Mouse (Mus musculus) cerebellum, adult 9-10 months (tissue): ENCODE data around the gene Cep112.

Experiments used
- DNase-seq: peaks from one replicate; pipeline ENCODE4 v3.0.0; 2022

The Cep112 gene

DNA sequence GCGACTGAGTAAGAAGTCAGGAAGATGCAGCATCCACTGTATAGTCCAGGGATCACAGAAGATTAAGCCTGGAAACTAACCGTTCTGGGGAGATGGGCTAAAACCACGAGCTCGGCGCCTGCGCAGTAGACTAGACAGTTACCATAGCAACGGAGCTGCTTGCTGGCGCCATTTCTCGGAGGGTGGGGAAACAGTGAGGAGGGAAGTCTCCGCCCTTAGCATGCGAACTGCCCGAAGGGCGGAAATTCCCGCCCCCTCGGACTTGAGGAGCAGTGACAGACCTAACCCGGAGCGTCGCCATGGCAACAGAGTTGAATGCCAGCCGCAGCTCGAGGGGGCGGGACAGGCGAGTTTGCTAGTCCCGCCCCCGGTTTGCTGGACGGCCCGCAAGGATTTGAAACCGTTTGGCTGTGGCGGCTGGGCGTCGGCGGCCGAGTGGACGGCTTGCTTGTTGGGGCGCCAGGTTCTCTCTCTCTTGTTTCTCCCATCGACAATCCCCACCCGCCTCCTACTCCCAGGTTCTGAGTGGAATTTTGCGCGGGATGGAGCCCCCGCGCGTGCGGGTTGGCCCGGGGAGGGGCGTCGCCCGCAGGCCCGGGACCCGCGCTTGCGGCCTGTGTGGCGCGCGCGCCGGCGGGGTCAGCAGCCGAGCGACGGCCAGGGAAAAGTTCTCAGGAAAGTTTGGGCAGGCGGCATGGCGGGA is at the start of gene Cep112:
Cep112 (plus strand) TSS at position 304 of the 703 bp plus-strand sequence.
- peak; percentile 95 for DNase-seq

DNA sequence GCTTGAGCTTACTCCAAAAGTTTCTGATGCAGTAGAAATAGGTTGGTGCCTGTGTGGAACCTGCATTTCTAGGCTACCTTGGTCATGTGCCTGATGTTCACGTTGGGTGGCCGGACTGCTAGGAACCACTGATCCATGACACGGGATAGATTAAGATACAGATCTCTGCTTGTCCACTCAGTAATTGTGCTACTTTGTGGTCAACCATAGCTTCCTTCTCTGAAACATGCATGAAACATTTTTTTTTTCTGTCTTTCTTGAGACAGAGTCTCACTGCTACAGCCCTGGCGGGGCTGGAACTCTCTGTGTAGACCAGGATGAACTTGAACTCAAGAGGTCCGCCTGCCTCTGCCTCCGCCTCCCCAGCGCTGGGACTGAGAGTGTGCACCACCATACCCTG is 48.2 kb upstream of the Cep112 start:
- no peak for DNase-seq

DNA sequence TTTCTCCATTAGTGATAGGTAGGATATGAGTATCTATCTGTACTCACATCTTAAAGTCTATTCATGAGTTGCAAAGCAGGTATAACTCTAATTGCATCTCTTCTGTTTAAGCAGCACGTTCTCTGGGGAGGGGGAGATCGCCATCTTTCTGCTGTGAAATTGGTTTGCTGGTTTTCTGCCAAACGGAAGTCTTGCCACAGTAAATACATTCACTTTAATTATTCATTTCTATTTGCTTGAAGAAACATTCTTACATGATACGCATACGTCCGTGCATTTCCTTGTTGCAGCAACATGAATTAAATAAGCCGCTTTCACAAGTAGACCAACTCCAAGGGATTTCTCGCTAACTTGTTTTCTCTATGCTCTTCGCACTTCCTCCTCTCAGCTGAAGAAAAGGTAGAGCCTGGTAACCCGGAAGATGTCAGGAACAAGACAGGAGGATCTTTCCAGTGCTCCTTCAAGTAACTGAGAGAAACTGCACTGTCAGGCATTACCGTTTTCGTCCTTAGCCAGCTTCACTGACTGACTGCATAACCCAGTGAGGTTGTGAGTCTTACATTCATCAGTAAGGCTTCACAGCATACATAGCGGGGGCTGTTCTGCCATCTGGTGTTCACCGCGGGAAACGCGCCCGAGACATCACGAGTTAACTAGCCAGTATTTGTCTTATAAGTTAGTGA is 47.2 kb upstream of the Cep112 start:
- DNase-seq = peak; percentile 75

DNA sequence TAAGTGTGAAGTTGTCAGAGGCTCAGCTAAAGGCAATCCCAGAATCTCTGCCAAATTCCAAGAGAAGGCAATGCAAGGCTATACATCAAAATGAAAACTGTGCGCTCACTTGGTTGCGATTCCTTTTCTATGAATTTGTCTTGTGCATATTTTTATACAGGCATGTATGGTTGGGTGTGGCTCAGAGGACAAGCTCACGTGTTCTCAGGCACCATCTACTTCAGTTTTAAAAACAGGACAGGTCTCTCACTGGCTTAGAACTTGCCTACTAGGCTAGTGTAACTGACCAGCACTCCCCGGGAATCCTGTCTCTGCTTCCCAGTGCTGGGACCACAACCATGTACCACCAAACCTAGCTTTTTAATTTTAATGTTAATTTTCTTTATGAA is 46.6 kb upstream of the Cep112 start:
- DNase-seq = no peak

DNA sequence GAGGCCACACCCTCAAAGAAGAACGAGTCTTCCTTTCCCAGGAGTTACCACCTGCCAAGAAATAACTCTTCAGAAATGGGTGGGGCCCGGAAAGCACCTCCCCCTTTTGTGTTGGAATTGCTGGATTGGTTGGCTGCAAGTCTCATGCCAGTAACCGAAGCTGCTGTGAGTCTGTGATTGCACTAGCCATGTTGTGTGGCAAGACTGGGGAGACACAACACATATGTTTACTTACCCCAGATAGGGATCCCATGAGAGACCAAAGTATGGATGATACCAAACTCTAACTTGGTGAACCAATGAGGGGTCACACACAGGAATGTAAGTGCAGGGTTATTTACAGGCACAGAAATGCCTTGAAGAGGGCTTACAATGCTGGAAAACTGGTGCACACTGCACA is 42.3 kb upstream of the Cep112 start:
- no peak for DNase-seq

DNA sequence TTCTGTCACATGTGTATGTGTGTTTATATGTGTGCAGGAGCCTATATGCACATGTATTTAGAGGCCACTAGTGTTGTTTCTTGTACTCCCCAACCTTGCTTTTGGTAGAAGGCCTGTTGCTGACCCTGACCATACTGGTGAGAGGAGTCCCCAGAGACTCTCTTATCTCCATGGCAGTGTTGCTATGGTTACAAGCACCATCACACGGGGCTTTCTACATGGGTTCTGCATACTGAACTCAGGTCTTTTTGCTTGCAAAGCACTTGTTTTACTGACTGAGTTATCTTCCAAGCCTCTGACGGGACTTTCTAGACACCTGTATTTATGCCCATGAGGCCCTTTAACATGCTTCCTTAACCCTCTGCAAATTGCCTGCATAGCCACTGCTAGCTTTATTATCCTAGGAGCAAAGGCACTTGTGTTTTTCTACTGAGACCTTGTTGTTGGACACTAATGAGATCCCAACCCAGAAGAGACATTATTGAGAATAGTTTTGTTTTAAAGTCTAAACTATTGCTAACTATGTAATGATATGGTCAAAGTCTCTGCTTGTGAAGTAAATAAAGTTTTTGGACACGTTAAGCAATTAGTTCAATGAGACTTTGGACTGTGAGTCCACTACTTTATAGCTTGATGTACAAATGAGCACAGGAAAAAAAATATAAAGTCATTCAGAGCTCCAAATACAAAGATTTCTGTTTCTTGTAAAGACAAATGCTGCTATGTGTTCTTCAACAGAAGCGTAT is 39.9 kb upstream of the Cep112 start:
- DNase-seq = no peak

DNA sequence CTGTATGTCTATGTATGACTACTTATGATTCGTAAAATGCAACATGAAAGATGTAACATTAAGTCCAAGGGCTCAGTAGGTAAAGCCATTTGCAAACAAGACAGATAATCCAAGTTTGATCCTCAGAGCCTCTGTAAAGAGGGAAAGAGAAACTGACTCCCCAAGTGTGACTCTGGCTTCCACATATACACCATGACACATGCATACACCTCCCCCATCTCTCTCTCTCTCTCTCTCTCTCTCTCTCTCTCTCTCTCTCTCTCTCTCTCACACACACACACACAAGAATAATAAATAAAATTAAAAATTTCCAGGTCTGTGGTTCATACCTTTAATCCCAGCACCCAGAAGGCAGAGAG is 39.3 kb upstream of the Cep112 start:
- no peak for DNase-seq

DNA sequence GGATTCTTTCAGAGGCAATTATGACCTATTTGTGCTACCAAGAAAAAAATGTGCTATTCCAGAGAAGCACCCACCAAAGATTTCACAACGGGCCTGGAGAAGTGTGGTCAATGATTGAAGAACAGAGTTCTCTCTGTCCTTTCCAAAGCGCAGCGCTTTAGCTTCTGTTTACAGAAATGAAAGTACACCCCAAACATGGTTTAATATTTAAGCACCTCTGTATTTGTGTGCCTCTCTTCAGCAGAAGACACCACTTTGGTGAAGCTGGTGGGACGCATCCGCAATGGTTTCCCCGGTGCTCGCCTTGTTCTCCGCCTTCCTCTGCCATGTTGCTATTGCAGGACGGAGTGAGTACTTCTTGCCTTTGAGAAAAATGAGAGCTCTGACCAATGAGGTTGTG is 29.9 kb upstream of the Cep112 start:
- DNase-seq = no peak

DNA sequence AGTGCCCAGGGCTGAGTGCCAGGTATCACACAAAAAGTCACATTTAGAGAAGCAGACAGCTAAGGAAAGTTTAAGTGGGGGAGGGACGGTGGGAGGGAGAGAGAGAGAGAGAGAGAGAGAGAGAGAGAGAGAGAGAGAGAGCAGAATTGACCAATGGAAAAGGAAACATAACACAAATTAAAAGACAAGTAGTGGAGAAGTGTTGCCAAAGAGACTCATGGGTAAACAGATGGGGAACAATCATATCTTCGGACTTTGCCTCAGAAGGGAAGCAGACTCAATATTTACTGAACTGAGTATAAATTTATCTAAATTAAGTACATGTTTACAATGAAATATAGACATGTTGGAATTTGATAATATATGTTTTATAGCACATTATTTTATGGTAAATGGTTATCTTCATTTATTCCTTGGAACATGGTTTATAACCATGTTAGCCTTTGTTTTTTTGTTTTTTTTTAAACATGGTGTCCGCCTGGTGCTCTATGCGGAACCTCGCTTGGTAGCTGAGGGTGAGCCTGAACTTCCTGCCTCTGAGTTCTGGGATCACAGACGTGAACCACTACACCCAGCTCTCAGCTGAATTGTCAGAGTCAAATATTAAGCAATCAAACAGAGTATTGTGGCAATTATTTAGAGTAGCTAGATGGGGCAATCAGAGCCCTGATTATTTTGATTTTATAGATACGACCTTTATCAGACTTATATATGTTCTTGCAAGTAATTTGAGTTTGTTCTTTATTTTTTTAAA is 28.7 kb upstream of the Cep112 start:
- no peak for DNase-seq

DNA sequence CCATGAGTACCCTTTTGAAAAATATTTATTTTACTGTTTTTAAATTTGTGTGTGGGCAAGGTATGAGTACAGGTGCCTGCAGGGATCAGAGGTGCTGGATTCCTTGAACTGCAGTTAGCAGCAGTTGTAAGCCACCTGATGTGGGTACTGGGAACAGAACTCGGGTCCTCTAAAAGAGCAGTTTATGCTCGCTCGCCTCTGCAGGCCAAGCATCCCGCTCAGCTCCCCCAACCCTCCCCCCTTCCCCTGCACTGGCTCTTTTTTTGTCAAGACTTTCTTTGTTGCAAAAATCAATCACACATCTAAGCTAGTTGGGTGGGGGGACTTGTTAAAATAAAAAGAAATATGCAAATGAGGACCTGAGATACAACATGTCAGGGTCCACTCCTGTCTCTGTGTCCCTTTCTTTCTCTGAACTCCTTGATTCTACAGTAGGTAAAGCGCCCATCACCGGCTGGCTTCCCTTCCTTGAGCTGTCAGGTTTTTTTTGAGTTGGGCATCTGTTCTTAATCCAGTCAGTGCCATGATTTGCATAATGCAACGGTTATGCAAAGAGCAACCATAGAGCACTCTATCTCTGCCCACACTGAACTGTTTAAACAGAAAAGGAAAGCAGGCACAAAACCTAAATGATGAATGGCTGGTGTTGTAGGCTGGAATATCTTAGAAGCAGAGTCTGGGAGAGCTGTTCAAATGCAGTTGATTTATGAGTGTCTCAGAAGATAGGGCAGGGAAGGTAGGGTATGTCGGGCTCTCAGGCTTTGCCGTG is 14.9 kb upstream of the Cep112 start:
- DNase-seq = no peak

DNA sequence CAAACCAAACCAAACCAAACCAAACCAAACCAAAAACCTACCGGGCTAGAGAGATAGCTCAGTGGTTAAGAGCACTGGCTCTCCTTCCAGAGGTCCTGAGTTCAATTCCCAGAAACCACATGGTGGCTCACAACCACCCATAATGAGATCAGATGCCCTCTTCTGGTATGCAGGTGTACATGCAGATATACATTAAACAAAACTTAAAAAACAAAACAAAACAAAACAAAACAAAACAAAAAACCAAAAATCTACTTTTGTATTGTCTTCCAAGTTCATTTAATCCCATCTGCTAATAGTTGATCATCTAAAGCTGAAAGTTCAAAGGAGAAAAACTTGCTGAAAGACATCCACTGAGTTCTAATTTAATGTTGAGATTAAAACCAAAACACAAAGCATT is 8.6 kb upstream of the Cep112 start:
- DNase-seq = no peak

DNA sequence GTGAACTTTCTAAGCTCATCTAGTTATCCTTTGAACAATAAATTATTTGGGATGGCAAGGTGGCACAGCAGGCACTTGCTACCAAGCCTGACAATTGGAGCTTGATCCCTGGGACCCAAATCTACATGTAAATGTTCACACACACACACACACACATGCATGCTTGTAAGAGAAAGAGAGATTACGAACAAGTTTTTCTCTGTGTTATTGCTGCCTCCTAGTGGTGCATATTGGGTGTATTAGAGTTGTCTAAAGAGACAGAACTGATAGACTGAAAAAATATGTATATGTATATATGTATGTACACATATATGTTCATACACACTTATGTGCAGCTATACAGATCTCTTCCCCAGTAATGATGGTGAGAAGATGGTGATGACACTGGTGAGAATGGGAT is 6.5 kb upstream of the Cep112 start:
- DNase-seq = no peak

DNA sequence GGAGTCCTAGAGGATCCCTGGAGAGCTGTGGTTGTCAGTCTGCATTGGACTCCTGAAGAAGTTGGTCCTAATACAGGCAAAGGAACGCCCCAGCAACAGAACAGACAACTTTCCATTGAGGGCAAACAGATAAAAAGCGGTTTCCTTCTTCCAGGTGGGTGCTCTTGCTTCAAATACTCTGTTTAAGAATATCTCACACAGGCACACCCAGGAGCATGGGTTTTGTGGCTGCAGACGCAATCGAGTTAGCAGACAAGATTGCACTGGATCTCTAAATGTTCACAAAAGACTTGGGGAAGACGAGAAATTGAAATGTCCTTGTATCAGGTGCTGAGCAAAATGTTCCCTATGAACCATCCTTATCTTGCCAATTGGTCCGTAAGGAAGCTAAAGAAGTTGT is 5.8 kb upstream of the Cep112 start:
- no peak for DNase-seq

DNA sequence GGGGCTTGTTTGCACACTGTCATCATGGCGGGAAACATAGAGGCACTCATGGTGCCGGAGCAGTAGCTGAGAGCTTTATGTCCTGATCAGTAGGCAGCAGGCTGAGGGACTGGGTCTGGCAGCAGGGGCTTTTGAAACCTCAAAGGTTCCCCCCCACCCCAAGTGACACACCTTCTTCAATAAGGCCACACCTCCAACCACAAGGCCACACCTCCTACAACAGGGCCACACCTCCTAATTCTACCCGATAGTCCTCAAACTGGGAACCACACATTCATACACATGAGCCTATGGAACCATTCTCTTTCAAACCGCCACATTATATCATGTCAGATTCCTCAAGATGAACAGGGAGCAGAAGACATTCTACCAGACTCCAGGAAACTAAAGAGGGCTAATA is 4.2 kb upstream of the Cep112 start:
- DNase-seq = no peak

DNA sequence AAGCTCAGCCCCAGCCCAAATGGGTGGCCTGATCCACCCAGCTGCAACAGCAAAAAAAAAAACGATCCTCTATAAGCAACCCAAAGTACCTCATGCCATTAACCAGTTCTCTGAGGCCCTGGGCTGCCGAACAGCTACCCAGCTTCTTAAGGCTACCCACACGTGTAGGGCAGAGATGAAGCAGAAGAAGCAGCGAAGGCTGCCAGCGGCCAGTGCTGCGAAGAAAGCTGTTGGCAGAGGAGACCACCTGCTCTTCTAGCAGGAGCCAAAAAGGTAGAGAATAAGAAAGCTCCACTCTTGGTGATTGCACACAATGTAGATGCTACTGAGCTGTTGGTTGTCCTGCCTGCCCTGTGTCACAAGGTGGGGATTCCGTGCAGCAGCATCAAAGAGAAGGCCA is 1.8 kb upstream of the Cep112 start:
- DNase-seq = no peak

DNA sequence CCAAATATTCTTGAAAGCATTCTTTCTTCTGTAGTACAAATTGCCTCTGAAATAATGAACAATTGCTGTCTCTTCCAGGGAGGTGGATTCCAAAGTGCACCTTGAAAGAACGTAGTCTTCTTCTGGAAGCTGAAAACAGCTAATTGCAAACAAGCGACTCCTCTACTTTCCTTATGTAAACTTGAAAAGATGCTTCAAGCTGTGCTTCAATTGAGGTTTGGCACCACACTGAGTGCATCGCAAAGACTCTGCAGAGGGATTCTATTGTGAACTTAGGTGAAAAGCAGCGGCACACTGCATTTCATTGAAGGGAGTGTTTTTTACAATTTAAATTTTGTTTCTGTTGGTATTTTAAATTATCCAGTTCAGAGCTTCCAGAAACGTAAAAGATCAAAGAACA is 881 bp upstream of the Cep112 start:
- no peak for DNase-seq

DNA sequence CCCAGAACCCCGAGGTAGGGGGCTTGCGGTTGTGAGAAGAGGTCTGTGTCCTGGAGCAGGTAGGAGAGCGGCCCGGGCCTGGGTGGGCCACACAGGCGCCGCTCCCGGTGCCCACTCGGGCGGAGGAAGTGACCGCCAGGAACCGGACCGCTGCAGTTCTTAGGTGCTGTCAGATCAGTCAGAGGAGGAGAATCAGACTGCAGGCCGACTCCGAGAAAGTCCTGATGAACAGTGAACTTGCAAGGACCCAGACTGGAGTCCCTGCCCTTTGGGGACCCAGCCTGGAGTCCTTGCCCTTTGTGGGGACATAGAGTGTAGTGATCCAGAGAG is 565 bp downstream of the Cep112 start:
- no peak for DNase-seq

DNA sequence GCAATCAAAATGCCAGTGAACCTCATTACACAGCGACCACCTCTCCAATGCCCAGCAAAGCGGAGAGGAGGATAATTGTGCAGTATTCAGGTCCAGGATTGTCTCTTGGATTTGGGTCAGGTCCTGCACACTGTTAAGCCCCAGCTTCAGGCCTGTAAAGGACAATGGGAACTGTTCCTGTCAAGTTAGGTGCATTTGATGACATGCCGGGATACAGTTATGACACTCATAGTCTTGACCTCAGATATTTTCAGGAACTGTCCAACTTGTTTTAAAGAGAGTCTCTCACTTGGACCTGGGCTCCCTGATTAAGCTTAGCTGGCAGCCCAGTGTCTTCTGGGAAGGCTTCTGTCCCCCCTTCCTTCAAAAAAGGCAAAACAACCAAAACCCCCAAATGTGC is 1.1 kb downstream of the Cep112 start:
- DNase-seq = no peak

DNA sequence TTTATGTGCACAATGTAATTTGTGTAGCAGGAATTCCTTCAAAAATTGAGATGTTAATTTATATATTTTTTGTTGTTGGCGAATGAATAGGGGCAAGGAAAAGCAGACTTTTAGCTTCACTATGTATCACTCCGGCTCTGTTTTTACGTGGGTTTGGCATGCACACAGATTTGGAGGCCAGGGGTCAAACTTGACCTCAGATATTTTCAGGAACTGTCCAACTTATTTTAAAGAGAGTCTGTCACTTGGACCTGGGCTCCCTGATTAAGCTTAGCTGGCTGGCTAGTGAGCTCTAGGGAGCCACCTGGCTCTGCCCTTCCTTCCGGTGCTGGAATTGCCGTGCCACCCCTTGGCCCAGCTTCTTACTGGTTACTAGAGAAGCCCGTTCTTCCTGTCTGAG is 2.2 kb downstream of the Cep112 start:
- no peak for DNase-seq

DNA sequence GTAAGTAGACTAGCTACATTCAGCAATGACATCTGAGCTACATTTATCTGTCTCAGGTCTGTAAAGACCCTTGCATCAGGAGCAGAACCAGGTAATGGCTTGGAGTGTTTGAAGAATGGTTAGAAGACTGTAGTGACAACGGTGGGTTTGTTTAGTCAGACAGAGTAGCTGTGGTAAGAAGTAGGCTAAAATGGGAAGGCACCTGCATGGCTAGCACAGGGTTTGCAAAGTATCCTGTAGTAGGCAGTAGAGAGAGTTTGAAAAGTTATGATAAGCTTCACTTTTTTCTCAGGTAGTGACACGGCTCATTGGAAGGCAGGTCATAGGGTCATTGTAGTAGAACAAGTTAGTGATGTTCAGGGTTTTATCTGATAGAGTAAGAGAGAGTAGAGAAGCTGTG is 4.1 kb downstream of the Cep112 start:
- no peak for DNase-seq

DNA sequence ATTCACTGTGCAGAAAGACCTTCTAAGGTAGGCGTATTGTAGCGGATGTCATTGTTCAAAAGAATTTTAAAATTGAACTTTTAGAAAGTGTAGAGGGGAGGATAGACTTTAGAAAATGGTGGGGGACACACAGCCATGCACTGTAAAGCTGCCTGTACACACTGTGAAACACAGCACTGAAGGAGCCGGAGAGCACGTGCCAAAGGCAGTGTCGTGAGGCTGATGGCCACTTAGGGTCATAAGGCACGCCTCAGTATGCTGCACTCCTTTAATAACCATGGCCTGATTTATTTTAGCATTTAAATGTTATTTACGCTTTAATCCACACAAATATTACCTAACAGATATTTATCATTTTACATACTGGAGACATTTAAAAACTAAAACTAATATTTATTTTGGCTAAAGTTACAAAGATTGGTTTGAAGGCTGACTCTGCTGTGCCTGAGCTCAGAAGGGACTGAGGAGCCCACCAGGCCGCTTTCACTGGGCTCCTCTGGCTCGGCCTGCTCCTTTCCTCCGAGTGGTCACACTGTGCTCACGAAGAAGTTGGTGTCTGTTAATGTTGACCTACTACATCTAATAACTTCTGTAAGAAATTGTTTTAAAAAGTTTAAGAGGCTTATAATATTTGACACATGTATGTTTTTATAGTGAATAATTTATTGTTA is 19.0 kb downstream of the Cep112 start:
- no peak for DNase-seq

DNA sequence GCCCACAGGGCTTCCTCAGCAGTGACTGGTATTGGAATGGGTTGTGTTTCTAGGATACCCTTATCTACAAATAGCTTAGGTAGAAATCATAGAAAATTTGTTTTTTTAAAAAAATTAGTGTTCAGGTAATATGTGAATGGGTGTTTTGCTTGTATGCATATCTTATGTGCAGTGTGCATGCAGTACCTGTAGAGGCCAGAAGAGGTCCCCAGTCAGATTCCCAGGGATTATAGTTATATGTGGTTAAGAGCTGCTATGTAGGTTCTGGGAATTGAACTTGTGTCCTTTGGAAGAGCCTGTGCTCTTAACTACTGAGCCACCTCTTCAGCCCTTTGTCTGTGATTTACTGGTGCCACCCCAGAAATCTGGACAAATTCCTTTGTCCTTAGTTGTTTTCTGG is 22.2 kb downstream of the Cep112 start:
- DNase-seq = no peak
